Mouse (Mus musculus) myocyte (in vitro differentiated cells): ENCODE data around the gene Tia1.

Experiments used
- CEBPB ChIP-seq: IDR thresholded peaks from 2 replicates; pipeline ENCODE4 v1.6.1; 2011; ENCODE audit warnings: mild to moderate bottlenecking, moderate library complexity; ENCODE audit not compliant: poor library complexity, insufficient read depth, severe bottlenecking
- E2F4 ChIP-seq: IDR thresholded peaks from one replicate; pipeline ENCODE4 v1.6.1; 2011; ENCODE audit warnings: mild to moderate bottlenecking, control low read depth, moderate library complexity; ENCODE audit not compliant: insufficient read depth
- MAX ChIP-seq: IDR thresholded peaks from one replicate; pipeline ENCODE4 v1.6.1; 2011; ENCODE audit warnings: low read depth, mild to moderate bottlenecking, control low read depth
- MYOD1 ChIP-seq, 3 experiments: IDR thresholded peaks; one replicate each; pipeline ENCODE4 v1.6.1; 2011; ENCODE audit warnings: control low read depth in 2 of 3, low read depth in 2 of 3, mild to moderate bottlenecking in 2 of 3, moderate library complexity in 1 of 3; ENCODE audit not compliant: insufficient read length in 2 of 3, control insufficient read depth in 1 of 3
- MYOG ChIP-seq, 3 experiments: IDR thresholded peaks; one replicate each; pipeline ENCODE4 v1.6.1; 2011; ENCODE audit warnings: control low read depth in 2 of 3, low read depth in 2 of 3, mild to moderate bottlenecking in 2 of 3; ENCODE audit not compliant: insufficient read length in 2 of 3, control insufficient read depth in 1 of 3, insufficient read depth in 1 of 3
- POLR2A ChIP-seq: IDR thresholded peaks from one replicate; pipeline ENCODE4 v1.6.1; 2011; ENCODE audit warnings: low read depth, mild to moderate bottlenecking, control low read depth, moderate library complexity; ENCODE audit not compliant: insufficient read length
- POLR2AphosphoS2 ChIP-seq: IDR thresholded peaks from one replicate; pipeline ENCODE4 v1.6.1; 2011; ENCODE audit warnings: low read depth, control low read depth; ENCODE audit not compliant: insufficient read length
- SRF ChIP-seq: IDR thresholded peaks from one replicate; pipeline ENCODE4 v1.6.1; 2011; ENCODE audit warnings: low read depth; ENCODE audit not compliant: control insufficient read depth, insufficient read length
- TCF12 ChIP-seq: IDR thresholded peaks from one replicate; pipeline ENCODE4 v1.6.1; 2011; ENCODE audit warnings: mild to moderate bottlenecking, control low read depth; ENCODE audit not compliant: poor library complexity, insufficient read depth, severe bottlenecking
- TCF3 ChIP-seq: IDR thresholded peaks from one replicate; pipeline ENCODE4 v1.6.1; 2011; ENCODE audit warnings: low read depth, control low read depth; ENCODE audit not compliant: insufficient read length
- USF1 ChIP-seq: IDR thresholded peaks from one replicate; pipeline ENCODE4 v1.6.1; 2011; ENCODE audit warnings: low read depth, mild to moderate bottlenecking, control low read depth, moderate library complexity

- TF ChIP-seq POLR2A (no peak), TCF3 (no peak), MYOD1 (IDR thresholded peaks at IDR 0.05; ENCODE audit: control insufficient read depth in 1 of 3, insufficient read length in 2 of 3, low read depth in 2 of 3) (peak in 1 of 3 experiments; percentile 28), E2F4 (no peak), MAX (no peak), MYOG (IDR thresholded peaks at IDR 0.05; ENCODE audit: control insufficient read depth in 1 of 3, insufficient read depth in 1 of 3, insufficient read length in 2 of 3, low read depth in 2 of 3) (no peak), USF1 (no peak), CEBPB (no peak), POLR2AphosphoS2 (no peak), TCF12 (no peak), SRF (no peak)
Observed at GRCm38 (mm10) chr6:86406306-86406705, 2.3 kb downstream of the Tia1 start.
